Mouse (Mus musculus) olfactory bulb, adult 2 months (tissue): Measurements from ENCODE around the gene Rfk. TPM values are rescaled to one million over a fixed set of nuclear protein-coding genes. Genes with fewer than 3 reads are reported as not detected.

Experiments
- H3K27ac ChIP-seq: fragments of 200-500 bp; 2 replicates; pipeline ENCODE4 v1.5.1; 2012; ENCODE audit warnings: low read depth, low read length; ENCODE audit not compliant: insufficient read depth
- H3K4me1 ChIP-seq: fragments of 200-500 bp; 2 replicates; pipeline ENCODE4 v1.6.1; 2012; ENCODE audit warnings: low read length; ENCODE audit not compliant: control insufficient read depth, insufficient read depth
- H3K4me3 ChIP-seq: fragments of 200-500 bp; 2 replicates; pipeline ENCODE4 v1.5.1; 2012; ENCODE audit warnings: mild to moderate bottlenecking, low read depth, low read length, moderate library complexity; ENCODE audit not compliant: insufficient read depth
- CTCF ChIP-seq: fragments of 200-500 bp; IDR thresholded peaks from 2 replicates; pipeline ENCODE4 v1.5.1; 2012; ENCODE audit warnings: low read depth, mild to moderate bottlenecking, low read length, moderate library complexity; ENCODE audit not compliant: insufficient read depth
- POLR2A ChIP-seq: fragments of 200-500 bp; IDR thresholded peaks from 2 replicates; pipeline ENCODE4 v1.6.1; 2012; ENCODE audit warnings: mild to moderate bottlenecking, low read depth, low read length, moderate library complexity; ENCODE audit not compliant: insufficient read depth
- WGBS: fragments of 180-500 bp; shearing (Covaris S2); methylation state at CpG from one replicate; pipeline ENCODE4 v1.1.7; 2018; 5-methylcytosine and 5-hydroxymethylcytosine counted together
- polyA plus RNA-seq: library from polyadenylated mRNA; stranded (reverse); fragments of >200 nt; gene quantifications from 2 replicates; pipeline ENCODE4 v1.2.4, GENCODE M21; 2012; ENCODE audit warnings: low replicate concordance; ENCODE audit not compliant: missing spikeins, insufficient read depth, insufficient read length

The Rfk gene
- polyA plus RNA-seq, 1 experiment = not detected

DNA sequence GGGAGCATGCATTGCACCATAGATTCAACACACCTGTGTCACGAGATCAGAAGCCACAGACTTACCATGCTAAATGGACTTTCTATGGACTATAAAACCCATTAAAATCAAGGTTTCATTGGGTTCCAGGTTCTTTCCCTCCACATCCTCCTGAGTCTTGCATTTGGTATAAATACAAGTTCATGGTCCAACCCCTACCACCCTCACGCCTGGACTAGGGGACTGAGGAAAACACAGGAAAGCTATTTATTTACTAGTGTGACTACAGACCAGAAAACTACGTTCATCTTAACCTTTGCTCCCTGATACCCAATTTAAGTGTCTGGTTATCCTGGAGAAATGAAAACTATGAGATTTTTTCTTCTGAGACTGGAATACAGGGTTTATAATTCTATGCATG is 21.1 kb upstream of the Rfk start, which contains the start of gene Gcnt1:
Gcnt1 (minus strand) TSS at position 144 of the 400 bp plus-strand sequence.
- Histone ChIP-seq H3K27ac (no peak within 1 kb of the TSS), H3K4me1 (no peaks in the 10 kb centered on the region), H3K4me3 (no peak within 1 kb of the TSS)
- TF ChIP-seq CTCF = no peak
- no peak for TF ChIP-seq POLR2A
- 92% methylated on average over 3 of the region's 3 CpGs for whole genome bisulfite sequencing

DNA sequence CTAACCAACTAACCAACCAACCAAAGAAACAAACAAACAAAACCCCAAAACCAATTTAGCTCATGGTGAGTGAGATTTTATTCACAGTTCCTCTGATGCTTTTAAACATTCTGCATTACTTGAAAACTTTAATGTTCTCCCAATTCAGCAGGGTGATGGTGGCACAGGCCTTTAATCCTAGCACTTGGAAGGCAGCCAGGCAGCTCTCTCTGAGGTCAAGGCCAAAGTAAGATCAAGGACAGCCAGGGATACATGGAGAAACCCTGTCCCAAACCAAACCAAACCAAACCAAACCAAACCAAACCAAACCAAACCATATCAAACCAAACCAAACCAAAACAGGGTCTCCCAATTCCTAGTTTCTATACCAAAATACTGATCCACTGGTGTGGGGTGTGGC is 15.0 kb upstream of the Rfk start:
- Histone ChIP-seq H3K4me1 (peaks cover 5% of the 10 kb centered on the region; the same call in 1 of the 2 replicates), H3K4me3 (no peak overlapping the region), H3K27ac (no peak overlapping the region)
- no peak for TF ChIP-seq POLR2A
- no peak for TF ChIP-seq CTCF

DNA sequence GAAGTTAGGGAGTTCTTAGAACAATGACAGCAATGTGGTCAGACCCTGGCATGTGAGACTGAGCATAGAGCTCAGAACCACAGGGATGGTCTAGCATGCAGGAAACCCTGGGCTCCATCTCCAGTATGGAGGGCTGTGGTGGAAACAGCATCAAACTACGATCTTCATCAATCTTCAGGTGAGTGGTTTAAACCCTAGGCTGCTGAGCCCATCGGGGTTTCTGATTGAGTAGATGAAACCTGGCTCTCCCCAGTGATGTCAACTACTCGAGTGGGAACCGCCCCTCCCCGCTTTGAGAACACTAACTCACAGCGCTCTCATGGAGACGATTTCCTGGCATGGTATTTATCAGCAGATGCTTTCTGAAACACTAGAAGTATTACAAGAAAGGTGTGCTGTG is 13.3 kb upstream of the Rfk start:
- no peak overlapping the region for H3K27ac ChIP-seq
- peaks cover 5% of the 10 kb centered on the region; the same call in 1 of the 2 replicates for H3K4me1 ChIP-seq
- no peak overlapping the region for H3K4me3 ChIP-seq
- no peak for TF ChIP-seq POLR2A
- no peak for TF ChIP-seq CTCF
- WGBS = 73% methylated on average over 7 of the region's 7 CpGs

DNA sequence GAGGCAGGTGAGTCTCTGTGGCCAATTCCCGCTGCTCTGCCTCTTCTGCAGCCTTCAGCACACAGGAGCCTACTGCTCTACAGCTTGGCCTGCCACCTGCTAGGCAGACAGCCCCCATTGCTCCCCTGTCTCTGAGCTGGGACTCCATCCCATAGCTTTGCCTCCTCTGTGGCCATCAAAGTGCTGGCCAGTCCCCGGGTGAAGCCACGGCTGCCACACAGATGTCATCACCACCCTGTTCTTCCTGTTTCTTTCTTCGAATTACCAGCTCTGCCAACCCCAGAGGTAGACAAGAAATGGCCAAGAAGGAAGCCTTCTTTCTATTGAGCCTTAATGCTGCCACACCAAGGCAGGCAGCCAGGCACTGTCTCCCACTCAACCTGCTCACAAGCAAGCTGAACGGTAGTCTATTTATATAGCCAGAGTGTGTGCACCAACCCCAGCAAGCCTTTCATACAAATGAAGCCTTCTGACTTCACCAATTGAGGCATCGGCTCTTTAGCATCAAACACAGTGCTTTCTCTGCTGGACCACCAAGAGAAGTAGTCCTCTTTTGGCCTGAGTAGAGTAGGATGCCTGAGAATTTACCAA is 10.9 kb upstream of the Rfk start:
- WGBS = 76% methylated on average over 6 of the region's 6 CpGs
- peaks cover 5% of the 10 kb centered on the region; the same call in 1 of the 2 replicates for H3K4me1 ChIP-seq

DNA sequence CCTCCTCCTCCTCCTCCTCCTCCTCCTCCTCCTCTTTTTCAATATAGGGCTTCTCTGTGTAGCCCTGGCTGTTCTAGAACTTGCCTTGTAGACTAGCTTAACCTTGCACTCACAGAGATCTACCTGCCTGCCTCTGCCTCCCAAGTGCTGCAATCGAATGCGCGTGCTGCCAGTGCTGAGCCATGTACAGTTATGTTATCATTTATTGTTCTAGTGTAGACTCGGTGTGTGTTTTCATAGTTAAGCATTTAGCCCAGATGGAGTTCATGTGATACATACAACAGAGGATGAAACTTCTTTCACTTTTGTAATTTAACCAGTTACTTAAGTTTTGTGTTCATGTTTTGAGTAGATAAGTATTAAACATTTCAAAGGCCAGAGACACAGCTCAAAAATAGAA is 8.8 kb upstream of the Rfk start:
- Histone ChIP-seq H3K27ac (no peak overlapping the region), H3K4me1 (peaks cover 5% of the 10 kb centered on the region; the same call in 1 of the 2 replicates), H3K4me3 (no peak overlapping the region)
- WGBS = 95% methylated on average over 4 of the region's 4 CpGs
- TF ChIP-seq CTCF = no peak
- no peak for TF ChIP-seq POLR2A

More for the DNA sequence above, 10.9 kb upstream of the Rfk start:
- Histone ChIP-seq H3K4me3 (no peak overlapping the region), H3K27ac (no peak overlapping the region)
- TF ChIP-seq CTCF (no peak), POLR2A (no peak)

DNA sequence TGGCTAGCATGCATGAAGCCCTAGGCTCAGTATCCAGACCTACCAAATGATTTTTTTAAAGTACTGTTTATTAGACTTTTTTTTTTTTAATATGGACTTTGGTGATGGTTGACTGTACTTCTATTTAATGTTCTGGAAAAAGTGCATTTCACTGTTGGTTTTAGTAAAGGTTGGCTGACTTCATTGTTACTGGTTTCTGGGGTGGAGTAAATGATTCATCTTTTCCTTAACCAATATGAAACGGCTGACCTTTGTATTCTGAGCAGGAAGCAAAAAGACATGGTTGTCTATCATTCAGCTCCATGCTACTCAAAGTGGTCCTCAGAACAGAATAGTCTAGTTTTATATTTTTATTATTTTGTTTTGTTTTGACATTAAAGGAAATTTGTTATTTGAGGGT is 8.4 kb upstream of the Rfk start:
- Histone ChIP-seq H3K27ac (no peak overlapping the region), H3K4me3 (no peak overlapping the region), H3K4me1 (peaks cover 5% of the 10 kb centered on the region; the same call in 1 of the 2 replicates)
- 71% methylated on average over 1 of the region's 1 CpGs for WGBS
- TF ChIP-seq CTCF (no peak), POLR2A (no peak)

DNA sequence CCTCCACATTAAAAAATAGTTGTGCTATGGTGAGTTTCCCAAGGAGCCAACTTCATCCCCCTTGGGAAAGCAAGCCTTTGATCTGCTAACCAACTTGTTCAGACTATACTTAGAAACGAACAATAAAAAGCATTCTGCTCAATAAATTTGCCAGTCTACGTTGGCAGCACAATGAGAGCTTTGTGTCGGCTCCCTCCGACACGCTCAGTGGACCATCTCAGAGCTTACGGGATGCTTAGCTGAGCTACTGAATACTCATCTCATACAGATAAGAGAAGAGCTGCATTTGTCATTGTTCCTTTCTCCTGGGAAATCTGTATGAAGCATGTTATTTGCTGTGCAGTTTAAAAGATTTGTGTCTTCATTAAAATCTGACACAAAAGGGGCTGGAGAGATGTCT is 7.4 kb upstream of the Rfk start:
- no peak overlapping the region for H3K4me3 ChIP-seq
- H3K27ac ChIP-seq = no peak overlapping the region
- no peak for TF ChIP-seq POLR2A
- no peak for TF ChIP-seq CTCF
- peaks cover 5% of the 10 kb centered on the region; the same call in 1 of the 2 replicates for H3K4me1 ChIP-seq
- WGBS = 55% methylated on average over 6 of the region's 6 CpGs

DNA sequence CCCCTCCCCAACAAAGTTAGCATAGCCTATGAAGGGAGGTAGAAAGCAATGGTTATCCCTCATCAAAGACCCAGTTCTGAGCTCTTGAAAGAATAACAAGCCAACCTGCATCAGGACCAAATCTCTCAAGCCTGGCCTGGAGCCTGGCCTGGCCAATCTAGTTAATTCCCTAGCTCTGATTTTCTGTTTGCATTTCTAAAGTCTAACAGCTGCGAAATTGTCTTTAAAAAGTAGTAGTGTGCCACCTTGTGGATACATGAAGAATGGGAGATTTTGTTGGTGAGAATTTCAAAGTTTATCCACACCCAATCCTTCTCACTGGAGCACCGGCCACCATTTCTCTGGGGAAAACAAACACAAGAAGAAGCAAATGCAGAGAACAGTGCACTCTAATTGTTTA is 5.4 kb upstream of the Rfk start:
- H3K4me1 ChIP-seq = no peaks in the 10 kb centered on the region
- H3K4me3 ChIP-seq = no peak overlapping the region
- 1% methylated on average over 2 of the region's 2 CpGs for WGBS
- H3K27ac ChIP-seq = no peak overlapping the region
- no peak for TF ChIP-seq CTCF
- TF ChIP-seq POLR2A = no peak

DNA sequence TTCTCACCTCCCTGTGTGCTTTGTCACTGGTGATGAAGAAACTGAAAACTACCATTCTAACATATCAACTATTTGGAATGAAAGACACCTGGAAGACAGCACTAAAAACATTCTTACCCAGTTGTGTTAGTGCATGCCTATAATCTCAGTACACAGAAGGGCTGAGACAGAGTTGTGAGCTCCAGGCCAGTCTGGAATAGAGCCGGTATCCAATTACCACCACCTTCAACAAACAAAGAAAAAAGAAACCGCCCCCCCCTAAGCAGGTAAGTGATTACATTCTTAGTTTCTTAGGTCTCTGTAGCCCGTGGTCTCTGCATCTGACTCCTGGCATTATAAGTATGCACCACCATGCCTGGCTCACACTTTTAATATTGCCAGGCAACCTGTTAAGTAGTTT is 977 bp upstream of the Rfk start:
- 0 out of 2 replicates have a peak, but pooled peaks cover 2% of the 10 kb centered on the region for H3K4me1 ChIP-seq
- no peak overlapping the region for H3K27ac ChIP-seq
- no peak for TF ChIP-seq POLR2A
- TF ChIP-seq CTCF = no peak
- 31% methylated on average over 3 of the region's 3 CpGs for WGBS
- no peak overlapping the region for H3K4me3 ChIP-seq
